Mouse (Mus musculus) spleen, adult 2 months (tissue): ENCODE results near the gene Nsg1. TPM values are rescaled to one million over a fixed set of nuclear protein-coding genes. Genes with fewer than 3 reads are reported as not detected.

ENCODE experiments used
- DNase-seq, 2 experiments: peaks; one replicate each; pipeline versions ENCODE4 v3.0.0 to v3.0.0-alpha.2; 2012 to 2021; ENCODE audit warnings: low spot score in 2 of 2, low read depth in 1 of 2
- H3K27ac ChIP-seq: fragments of 200-500 bp; 2 replicates; pipeline ENCODE4 v1.5.1; 2012; ENCODE audit warnings: low read length, inconsistent platforms; ENCODE audit not compliant: insufficient read depth
- H3K27me3 ChIP-seq: fragments of 200-500 bp; 2 replicates; pipeline ENCODE4 v1.6.1; 2012; ENCODE audit warnings: mild to moderate bottlenecking, moderate library complexity, low read length, inconsistent platforms; ENCODE audit not compliant: control insufficient read depth, insufficient read depth
- H3K36me3 ChIP-seq: fragments of 200-500 bp; 2 replicates; pipeline ENCODE4 v1.6.1; 2012; ENCODE audit warnings: mild to moderate bottlenecking, low read length, inconsistent platforms; ENCODE audit not compliant: control insufficient read depth, insufficient read depth
- H3K4me1 ChIP-seq: fragments of 200-500 bp; 2 replicates; pipeline ENCODE4 v1.6.1; 2011; ENCODE audit warnings: inconsistent platforms; ENCODE audit not compliant: control insufficient read depth, insufficient read depth, insufficient read length
- H3K4me3 ChIP-seq: fragments of 200-500 bp; 2 replicates; pipeline ENCODE4 v1.5.1; 2011; ENCODE audit warnings: mild to moderate bottlenecking, inconsistent platforms; ENCODE audit not compliant: insufficient read depth, insufficient read length; ENCODE audit errors: extremely low read depth
- CTCF ChIP-seq: fragments of 200-500 bp; IDR thresholded peaks from 2 replicates; pipeline ENCODE4 v1.5.1; 2011; ENCODE audit warnings: mild to moderate bottlenecking, inconsistent platforms; ENCODE audit not compliant: insufficient read depth, insufficient read length, insufficient replicate concordance; ENCODE audit errors: extremely low read depth
- POLR2A ChIP-seq: fragments of 200-500 bp; IDR thresholded peaks from 2 replicates; pipeline ENCODE4 v1.6.1; 2011; ENCODE audit warnings: low read depth, low read length, inconsistent platforms
- WGBS: fragments of 180-500 bp; shearing (Covaris S2); methylation state at CpG from one replicate; pipeline ENCODE4 v1.1.7; 2018; 5-methylcytosine and 5-hydroxymethylcytosine counted together
- polyA plus RNA-seq: library from polyadenylated mRNA; depleted of rRNA; stranded (reverse); fragments of >200 nt; gene quantifications from 2 replicates; pipeline ENCODE4 v1.2.3, GENCODE M21; 2012

Gene Nsg1
- polyA plus RNA-seq, 1 experiment: 4.3 TPM

- H3K4me1 ChIP-seq: no peaks in the 10 kb centered on the region
- 93% methylated on average over 7 of the region's 7 CpGs for WGBS
- DNase-seq: no peak
- no peak overlapping the region for H3K27ac ChIP-seq
- H3K36me3 ChIP-seq: 0 out of 2 replicates have a peak, but pooled peaks cover 1% of the 10 kb centered on the region
- H3K4me3 ChIP-seq: no peak overlapping the region
- TF ChIP-seq CTCF: no peak
- no peak for TF ChIP-seq POLR2A
- no peaks in the 10 kb centered on the region for H3K27me3 ChIP-seq
These were observed 38.0 kb downstream of the Nsg1 start for GRCm38 (mm10) chr5:38121699-38122098.

GRCm38 (mm10) chr5:38119268-38119667 is 40.4 kb downstream of the Nsg1 start:
- H3K27ac ChIP-seq: no peak overlapping the region
- DNase-seq: no peak
- WGBS: 96% methylated on average over 5 of the region's 5 CpGs
- no peak overlapping the region for H3K4me3 ChIP-seq
- TF ChIP-seq CTCF: no peak
- no peak for TF ChIP-seq POLR2A
- no peaks in the 10 kb centered on the region for H3K27me3 ChIP-seq
- no peaks in the 10 kb centered on the region for H3K4me1 ChIP-seq
- H3K36me3 ChIP-seq: peaks cover 3% of the 10 kb centered on the region; the same call in 1 of the 2 replicates

- DNase-seq: no peak
- H3K36me3 ChIP-seq: peaks cover 3% of the 10 kb centered on the region; the same call in 1 of the 2 replicates
- no peaks in the 10 kb centered on the region for H3K4me1 ChIP-seq
- H3K4me3 ChIP-seq: no peak overlapping the region
- TF ChIP-seq CTCF (no peak), POLR2A (no peak)
- 96% methylated on average over 1 of the region's 1 CpGs for WGBS
- no peaks in the 10 kb centered on the region for H3K27me3 ChIP-seq
- no peak overlapping the region for H3K27ac ChIP-seq
These were observed 42.7 kb downstream of the Nsg1 start for GRCm38 (mm10) chr5:38117056-38117455.

GRCm38 (mm10) chr5:38114526-38114925 is 45.2 kb downstream of the Nsg1 start:
- H3K36me3 ChIP-seq: peaks cover 7% of the 10 kb centered on the region; the same call in 1 of the 2 replicates
- H3K27me3 ChIP-seq: no peaks in the 10 kb centered on the region
- no peak overlapping the region for H3K27ac ChIP-seq
- TF ChIP-seq POLR2A: no peak
- TF ChIP-seq CTCF: no peak
- no peak for DNase-seq
- WGBS: 96% methylated on average over 2 of the region's 2 CpGs
- H3K4me1 ChIP-seq: no peaks in the 10 kb centered on the region
- no peak overlapping the region for H3K4me3 ChIP-seq

GRCm38 (mm10) chr5:38106807-38107206 is 52.9 kb downstream of the Nsg1 start:
- no peak for TF ChIP-seq POLR2A
- no peak for TF ChIP-seq CTCF
- H3K36me3 ChIP-seq: peaks cover 9% of the 10 kb centered on the region; the same call in 1 of the 2 replicates
- H3K27me3 ChIP-seq: no peaks in the 10 kb centered on the region
- WGBS: 92% methylated on average over 10 of the region's 10 CpGs
- H3K4me1 ChIP-seq: no peaks in the 10 kb centered on the region
- H3K4me3 ChIP-seq: no peak overlapping the region
- DNase-seq: no peak
- H3K27ac ChIP-seq: no peak overlapping the region

- 95% methylated on average over 14 of the region's 14 CpGs for WGBS
- no peak for DNase-seq
- no peak overlapping the region for H3K27ac ChIP-seq
- H3K27me3 ChIP-seq: no peaks in the 10 kb centered on the region
- H3K4me1 ChIP-seq: no peaks in the 10 kb centered on the region
- H3K4me3 ChIP-seq: no peak overlapping the region
- TF ChIP-seq CTCF (no peak), POLR2A (no peak)
- peaks cover 9% of the 10 kb centered on the region; the same call in 1 of the 2 replicates for H3K36me3 ChIP-seq
These were observed 53.5 kb downstream of the Nsg1 start for GRCm38 (mm10) chr5:38106080-38106697.

GRCm38 (mm10) chr5:38102945-38103344 is 56.8 kb downstream of the Nsg1 start:
- Histone ChIP-seq H3K27me3 (no peaks in the 10 kb centered on the region), H3K4me3 (no peak overlapping the region), H3K36me3 (peaks cover 5% of the 10 kb centered on the region; the same call in 1 of the 2 replicates), H3K4me1 (no peaks in the 10 kb centered on the region), H3K27ac (no peak overlapping the region)
- WGBS: 93% methylated on average over 2 of the region's 2 CpGs
- no peak for DNase-seq
- TF ChIP-seq POLR2A (no peak), CTCF (no peak)

GRCm38 (mm10) chr5:38099139-38099676 is 60.5 kb downstream of the Nsg1 start:
- Histone ChIP-seq H3K36me3 (no peaks in the 10 kb centered on the region), H3K27ac (no peak overlapping the region), H3K27me3 (no peaks in the 10 kb centered on the region), H3K4me3 (no peak overlapping the region), H3K4me1 (no peaks in the 10 kb centered on the region)
- TF ChIP-seq POLR2A: no peak
- no peak for TF ChIP-seq CTCF
- DNase-seq: no peak
- WGBS: 95% methylated on average over 2 of the region's 2 CpGs
